Mouse (Mus musculus): ENCODE results near the gene Rere.

DNA sequence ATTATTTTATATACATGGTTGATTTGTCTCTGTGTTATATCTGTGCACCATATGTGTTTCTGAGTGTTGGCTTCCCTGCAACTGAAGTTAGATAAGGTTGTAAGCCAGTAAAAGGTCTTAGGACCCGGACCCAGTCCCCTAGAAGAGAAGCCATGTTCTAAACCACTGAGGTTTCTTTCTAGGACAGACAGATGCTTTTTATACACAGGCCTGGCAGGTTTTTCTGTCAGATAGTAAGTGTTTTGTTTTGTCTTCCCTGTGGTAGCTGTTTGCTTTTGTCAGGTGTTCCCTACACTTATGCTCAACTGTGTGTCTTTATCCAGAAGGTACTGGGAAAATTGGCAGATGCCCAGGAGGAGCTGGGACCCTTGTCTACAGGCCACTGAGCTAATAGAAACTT is 167.0 kb downstream of the Rere start:
- TF ChIP-seq POLR2A (IDR thresholded peaks at IDR 0.05; ENCODE audit: control insufficient read depth in 1 of 2, insufficient read depth in 1 of 2, low read depth in 1 of 2, low read length in 2 of 2, poor library complexity in 1 of 2): no peak
- TF ChIP-seq CTCF (IDR thresholded peaks at IDR 0.05 in 2 of 3, conservative IDR thresholded peaks at IDR 0.05 in 1 of 3; ENCODE audit: control insufficient read depth in 1 of 3, insufficient read depth in 1 of 3, low read depth in 2 of 3, low read length in 3 of 3, poor library complexity in 1 of 3, severe bottlenecking in 1 of 3): no peak
- TF ChIP-seq MXI1 (IDR thresholded peaks at IDR 0.05; ENCODE audit: low read depth, low read length): no peak
- no peak for TF ChIP-seq SIN3A (IDR thresholded peaks at IDR 0.05; ENCODE audit: low read length)
- TF ChIP-seq E2F4 (IDR thresholded peaks at IDR 0.05; ENCODE audit: borderline replicate concordance, low read depth, low read length): no peak
- TF ChIP-seq CHD2 (IDR thresholded peaks at IDR 0.05; ENCODE audit: low read length): no peak
- no peak for TF ChIP-seq UBTF (IDR thresholded peaks at IDR 0.05; ENCODE audit: borderline replicate concordance, insufficient read depth, low read depth, low read length)
- TF ChIP-seq ZC3H11A (IDR thresholded peaks at IDR 0.05; ENCODE audit: low read depth, low read length): no peak
- no peak for TF ChIP-seq GABPA (IDR thresholded peaks at IDR 0.05; ENCODE audit: low read depth, low read length)
- TF ChIP-seq ETS1 (IDR thresholded peaks at IDR 0.05; ENCODE audit: low read depth, low read length): peak; percentile 17; the same call in 1 of the 2 replicates
- peak in 1 of 2 experiments; percentile 12; a peak in 1 of 4 replicates for TF ChIP-seq EP300 (IDR thresholded peaks at IDR 0.05; ENCODE audit: low read depth in 1 of 2, low read length in 2 of 2)
- no peak for TF ChIP-seq CHD1 (IDR thresholded peaks at IDR 0.05; ENCODE audit: low read depth, low read length)
- no peak for TF ChIP-seq ZMIZ1 (IDR thresholded peaks at IDR 0.05; ENCODE audit: low read depth, low read length)
- TF ChIP-seq HCFC1 (IDR thresholded peaks at IDR 0.05; ENCODE audit: low read depth, low read length): no peak

Data from MEL (cell line).